Mouse (Mus musculus): ENCODE results near the gene Slc2a8.
A peak's percentile ranks its signal among the peaks of the same experiment; 100 is the strongest.
"Not testable (repeated sequence)": the region's sequence is repeated elsewhere in the genome, so short reads cannot be mapped to it uniquely, and the experiment has no call there.

Slc2a8 gene

GRCm38 (mm10) chr2:32981725-32982271 lies at the start of gene Slc2a8:
TSS of gene Slc2a8 (minus strand) at chr2:32982083.
- DNase-seq (ENCODE audit: low spot score in 2 of 2) = peak; percentile 88 to 89

- DNase-seq (ENCODE audit: low spot score in 2 of 2) = no peak
Observed at GRCm38 (mm10) chr2:33025040-33025439, 43.2 kb upstream of the Slc2a8 start.

- no peak for DNase-seq (ENCODE audit: low spot score in 2 of 2)
Observed at GRCm38 (mm10) chr2:33024564-33024963, 42.7 kb upstream of the Slc2a8 start.

- no peak for DNase-seq (ENCODE audit: low spot score in 2 of 2)
Observed at GRCm38 (mm10) chr2:33022846-33023245, 41.0 kb upstream of the Slc2a8 start.

GRCm38 (mm10) chr2:33018026-33018425 lies 36.1 kb upstream of the Slc2a8 start:
- no peak for DNase-seq (ENCODE audit: low spot score in 2 of 2)

DNA sequence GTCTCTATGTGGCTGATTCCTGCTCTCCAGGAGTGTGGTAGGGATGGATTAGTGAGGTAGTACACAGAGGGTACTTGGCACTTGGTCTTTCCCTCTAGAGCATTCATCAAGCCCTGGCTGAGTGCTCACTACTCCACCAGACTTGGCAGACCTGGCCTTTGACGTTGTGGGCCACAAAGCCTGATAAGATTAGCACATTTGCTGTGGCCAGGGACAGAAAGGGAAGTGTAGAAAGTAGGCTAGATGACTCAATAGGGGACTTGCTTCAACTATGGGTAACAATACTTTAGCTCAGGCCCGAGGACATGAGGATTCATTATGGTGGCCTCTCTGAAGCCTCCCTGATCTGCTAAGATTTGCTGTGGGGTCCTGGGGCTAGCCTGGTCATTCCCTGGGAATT lies 35.3 kb upstream of the Slc2a8 start:
- no peak for DNase-seq (ENCODE audit: low spot score in 2 of 2)

DNA sequence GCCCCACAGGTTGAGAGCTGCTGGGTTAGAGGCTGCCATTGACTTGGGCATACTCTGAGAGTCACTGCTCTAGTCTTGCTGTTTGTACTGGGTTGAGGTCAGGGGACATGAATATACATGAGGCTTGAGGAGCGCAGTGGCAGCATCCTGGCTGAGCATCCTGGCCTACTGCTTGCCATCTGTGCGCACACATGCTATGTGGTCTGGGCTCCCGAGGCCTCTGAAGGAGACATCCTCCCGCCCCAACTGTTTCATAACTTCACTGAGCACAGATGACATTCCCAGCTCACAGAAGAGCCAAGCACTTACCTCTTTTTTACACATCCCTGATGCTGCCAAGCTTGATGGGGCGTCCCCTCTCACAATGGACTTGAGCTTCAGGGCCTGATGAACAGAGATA lies 33.0 kb upstream of the Slc2a8 start:
- DNase-seq (ENCODE audit: low spot score in 2 of 2) = no peak

- DNase-seq (ENCODE audit: low spot score in 2 of 2) = not testable (repeated sequence)
Observed at GRCm38 (mm10) chr2:33009055-33009454, 27.2 kb upstream of the Slc2a8 start.

DNA sequence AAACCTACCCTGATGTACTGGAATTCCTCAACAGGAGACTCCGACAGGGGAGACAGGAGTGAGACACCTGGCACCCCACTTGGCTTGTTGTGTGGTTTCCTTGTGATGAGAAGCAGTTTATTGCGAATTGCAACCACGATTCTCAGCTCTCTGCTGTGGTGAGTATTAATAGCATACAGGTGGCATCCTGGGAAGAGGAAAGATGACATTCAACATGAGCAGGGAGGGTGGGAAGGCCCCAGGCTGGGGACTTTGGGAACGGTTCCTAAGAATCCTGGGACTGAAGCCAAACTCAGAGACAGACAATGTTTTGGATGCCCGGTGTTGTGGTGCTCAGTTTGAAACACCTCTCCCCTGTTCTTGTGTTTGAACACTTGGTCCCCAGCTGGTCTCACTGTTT lies 23.2 kb upstream of the Slc2a8 start:
- no peak for DNase-seq (ENCODE audit: low spot score in 2 of 2)

- DNase-seq (ENCODE audit: low spot score in 2 of 2) = no peak
Observed at GRCm38 (mm10) chr2:33002144-33002543, 20.3 kb upstream of the Slc2a8 start.

GRCm38 (mm10) chr2:32999752-33000151 lies 17.9 kb upstream of the Slc2a8 start:
- DNase-seq (ENCODE audit: low spot score in 2 of 2) = no peak

GRCm38 (mm10) chr2:32997792-32998191 lies 15.9 kb upstream of the Slc2a8 start:
- no peak for DNase-seq (ENCODE audit: low spot score in 2 of 2)

DNA sequence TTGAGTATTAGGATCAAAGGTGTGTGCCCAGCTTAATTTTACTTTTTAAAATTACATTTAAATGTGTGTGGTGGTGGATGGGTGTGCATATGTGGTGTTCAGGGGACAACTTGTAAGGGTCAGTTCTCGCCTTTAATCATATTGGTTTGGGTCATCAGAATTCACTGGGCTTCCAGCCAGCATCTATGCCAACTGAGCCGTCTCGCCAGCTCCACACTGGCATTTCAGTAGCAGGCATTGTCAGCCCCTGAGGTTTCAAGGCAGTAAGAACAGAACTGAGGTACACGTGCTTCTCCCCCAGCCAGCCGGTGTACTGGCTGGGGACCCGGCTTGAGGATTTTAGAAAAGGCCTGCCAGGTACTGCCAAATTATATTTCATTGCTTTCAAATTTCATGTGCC lies 15.2 kb upstream of the Slc2a8 start:
- no peak for DNase-seq (ENCODE audit: low spot score in 2 of 2)

DNA sequence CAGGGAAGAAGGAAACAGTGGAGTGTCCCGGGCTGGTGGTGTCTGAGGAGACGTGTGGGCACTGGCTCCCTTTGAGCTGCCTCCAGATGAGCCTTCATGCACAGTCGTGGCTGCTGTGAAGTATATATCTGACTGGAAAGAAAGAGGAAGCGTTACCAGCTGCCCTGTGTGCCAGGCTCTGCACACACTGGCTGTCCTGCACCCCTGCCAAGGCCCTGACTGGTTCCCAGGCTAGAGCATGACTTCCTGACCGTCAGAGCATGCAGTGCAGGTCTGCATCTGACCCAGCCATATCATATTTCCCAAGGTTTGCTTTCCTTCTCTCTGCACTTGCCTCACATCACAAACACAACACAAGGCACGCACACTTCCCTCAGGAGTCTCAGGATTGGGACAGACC lies 10.2 kb upstream of the Slc2a8 start:
- no peak for DNase-seq (ENCODE audit: low spot score in 2 of 2)

DNA sequence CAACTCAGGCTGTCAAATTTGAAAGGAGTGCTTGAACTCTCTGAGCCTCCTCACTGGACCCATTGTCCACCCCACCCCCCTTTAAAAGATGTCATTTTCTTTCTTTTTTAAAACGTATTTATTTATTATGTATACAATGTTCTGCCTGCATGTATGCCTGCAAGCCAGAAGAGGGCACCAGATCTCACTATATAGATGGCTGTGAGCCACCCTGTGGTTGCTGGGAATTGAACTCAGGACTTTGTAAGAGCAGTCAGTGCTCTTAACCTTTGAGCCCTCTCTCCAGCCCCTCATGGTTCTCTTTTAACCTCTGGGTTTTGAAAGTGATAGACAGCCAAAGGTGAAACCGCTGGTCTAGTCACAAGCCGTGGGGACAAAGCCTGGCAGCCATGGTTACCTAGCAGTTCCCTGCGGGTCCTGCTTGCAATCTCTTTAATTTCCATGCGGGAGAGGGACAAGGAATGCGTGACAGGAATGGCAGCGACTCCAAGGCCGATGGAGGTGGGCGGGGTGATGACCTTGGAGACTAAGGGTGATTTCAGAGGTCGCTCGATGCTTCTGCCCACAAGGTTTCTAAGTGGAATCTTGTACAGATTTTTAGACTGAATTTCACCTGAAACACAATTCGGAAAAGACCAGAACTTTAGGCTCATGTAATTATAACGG lies 8.4 kb upstream of the Slc2a8 start:
- no peak for DNase-seq (ENCODE audit: low spot score in 2 of 2)

GRCm38 (mm10) chr2:32989376-32989775 lies 7.5 kb upstream of the Slc2a8 start:
- no peak for DNase-seq (ENCODE audit: low spot score in 2 of 2)

- no peak for DNase-seq (ENCODE audit: low spot score in 2 of 2)
Observed at GRCm38 (mm10) chr2:32985844-32986243, 4.0 kb upstream of the Slc2a8 start.

- no peak for DNase-seq (ENCODE audit: low spot score in 2 of 2)
Observed at GRCm38 (mm10) chr2:32983617-32984016, 1.7 kb upstream of the Slc2a8 start.

DNA sequence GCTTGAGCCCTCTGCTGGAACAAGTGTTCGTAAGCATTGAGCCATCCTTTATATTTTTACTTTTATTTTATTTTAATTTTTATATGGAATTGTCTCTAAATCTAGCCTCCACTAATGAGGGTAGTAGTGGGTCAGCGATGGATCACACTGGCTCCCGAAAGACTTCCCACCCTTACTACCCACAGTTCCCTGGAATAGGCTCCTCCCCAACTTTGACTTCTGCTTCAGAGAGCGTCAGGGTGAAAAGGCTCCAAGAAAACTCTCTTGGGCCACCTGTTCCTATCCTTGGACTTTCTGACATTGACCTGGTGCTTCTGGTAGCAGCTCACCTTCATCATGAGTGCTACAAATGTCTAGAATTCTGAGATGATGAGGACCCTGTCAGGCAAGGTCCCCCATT lies 817 bp upstream of the Slc2a8 start:
- no peak for DNase-seq (ENCODE audit: low spot score in 2 of 2)

- no peak for DNase-seq (ENCODE audit: low spot score in 2 of 2)
Observed at GRCm38 (mm10) chr2:32981281-32981680, 602 bp downstream of the Slc2a8 start.

- no peak for DNase-seq (ENCODE audit: low spot score in 2 of 2)
Observed at GRCm38 (mm10) chr2:32979675-32980074, 2.2 kb downstream of the Slc2a8 start.

GRCm38 (mm10) chr2:32978675-32979074 lies 3.2 kb downstream of the Slc2a8 start:
- no peak for DNase-seq (ENCODE audit: low spot score in 2 of 2)

- no peak for DNase-seq (ENCODE audit: low spot score in 2 of 2)
Observed at GRCm38 (mm10) chr2:32977114-32977513, 4.8 kb downstream of the Slc2a8 start.

DNA sequence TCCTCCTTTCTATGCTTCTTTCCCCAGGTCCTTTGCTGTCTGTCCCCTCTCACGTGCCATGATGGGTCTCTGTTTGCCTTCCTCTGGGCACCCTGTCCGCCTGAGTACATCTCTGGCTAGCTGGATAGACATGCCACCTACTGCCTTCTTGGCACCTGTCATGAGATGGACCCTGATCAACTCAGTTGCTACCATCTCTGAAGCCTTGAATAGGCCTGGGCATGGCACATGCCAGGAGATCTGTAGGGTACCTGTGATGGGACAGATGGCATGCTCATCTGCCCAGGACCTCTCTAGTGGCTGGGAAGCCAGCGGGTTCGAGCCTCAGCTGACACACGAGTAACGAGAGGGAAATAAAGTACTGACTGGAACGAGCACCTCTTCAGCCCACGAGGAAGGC lies 7.7 kb downstream of the Slc2a8 start:
- no peak for DNase-seq (ENCODE audit: low spot score in 2 of 2)

All from frontal cortex, postnatal 14 days (tissue).